Mouse (Mus musculus) MEL-GATA-1-ER (cell line): ENCODE measurements around the gene Ccdc180.
A peak's percentile ranks its signal among the peaks of the same experiment; 100 is the strongest.

ENCODE experiments used
- DNase-seq: peaks from one replicate; pipeline ENCODE4 v3.0.0-alpha.2; 2012; ENCODE audit warnings: low read depth; ENCODE audit errors: extremely low read depth

The Ccdc180 gene

GRCm38 (mm10) chr4:45970048-45970560 lies 80.0 kb downstream of the Ccdc180 start:
- no peak for DNase-seq

- DNase-seq = peak; percentile 63
Observed at GRCm38 (mm10) chr4:45971806-45972447, 81.8 kb downstream of the Ccdc180 start.

- no peak for DNase-seq
Observed at GRCm38 (mm10) chr4:45972448-45972854, 82.3 kb downstream of the Ccdc180 start.

- no peak for DNase-seq
Observed at GRCm38 (mm10) chr4:45972951-45973350, 82.8 kb downstream of the Ccdc180 start.

- DNase-seq = no peak
Observed at GRCm38 (mm10) chr4:45976931-45977667, 87.0 kb downstream of the Ccdc180 start.

GRCm38 (mm10) chr4:45979916-45980315 lies 89.8 kb downstream of the Ccdc180 start:
- no peak for DNase-seq

- no peak for DNase-seq
Observed at GRCm38 (mm10) chr4:45981054-45981453, 91.0 kb downstream of the Ccdc180 start.

GRCm38 (mm10) chr4:45990427-45991135 lies 100.5 kb downstream of the Ccdc180 start:
- no peak for DNase-seq

- no peak for DNase-seq
Observed at GRCm38 (mm10) chr4:45998536-45998935, 108.4 kb downstream of the Ccdc180 start.
